Mouse (Mus musculus) heart, embryonic 13.5 days (tissue): ENCODE measurements around the gene Stim1. TPM values are rescaled to one million over a fixed set of nuclear protein-coding genes. Genes with fewer than 3 reads are reported as not detected.

Source experiments
- ATAC-seq: fragments of 200-750 bp; cut with Nextera tagmentation; 2 replicates; pipeline ENCODE4 v1.8.0; 2017; ENCODE audit warnings: moderate TSS enrichment; ENCODE audit not compliant: insufficient number of reproducible peaks, low FRiP score, low TSS enrichment; ENCODE audit errors: extremely low read depth
- H3K27ac ChIP-seq: fragments of 300-500 bp; sonication (generic); replicated peaks from 2 replicates; pipeline ENCODE4 v1.5.1; 2015; ENCODE audit warnings: moderate library complexity, mild to moderate bottlenecking, inconsistent platforms
- H3K27me3 ChIP-seq: fragments of 300-500 bp; sonication (generic); replicated peaks from 2 replicates; pipeline ENCODE4 v1.6.1; 2015; ENCODE audit warnings: mild to moderate bottlenecking, inconsistent platforms
- H3K36me3 ChIP-seq: fragments of 300-500 bp; sonication (generic); 2 replicates; pipeline ENCODE4 v1.6.1; 2015; ENCODE audit warnings: mild to moderate bottlenecking, inconsistent platforms
- H3K4me1 ChIP-seq: fragments of 300-500 bp; sonication (generic); 2 replicates; pipeline ENCODE4 v1.6.1; 2015; ENCODE audit warnings: inconsistent platforms
- H3K4me2 ChIP-seq: fragments of 300-500 bp; sonication (generic); 2 replicates; pipeline ENCODE4 v1.6.1; 2015; ENCODE audit warnings: inconsistent platforms, mild to moderate bottlenecking, moderate library complexity
- H3K4me3 ChIP-seq: fragments of 300-500 bp; sonication (generic); 2 replicates; pipeline ENCODE4 v1.5.1; 2015; ENCODE audit warnings: moderate library complexity, mild to moderate bottlenecking, inconsistent platforms
- H3K9ac ChIP-seq: fragments of 300-500 bp; sonication (generic); 2 replicates; pipeline ENCODE4 v1.6.1; 2015; ENCODE audit warnings: inconsistent platforms, mild to moderate bottlenecking, moderate library complexity
- H3K9me3 ChIP-seq: fragments of 300-500 bp; sonication (generic); 2 replicates; pipeline ENCODE4 v1.6.1; 2016; ENCODE audit warnings: inconsistent platforms
- WGBS: fragments of 180-500 bp; shearing (Covaris S2); methylation state at CpG from one replicate; pipeline ENCODE4 v1.1.7; 2015; ENCODE audit warnings: mixed read lengths; 5-methylcytosine and 5-hydroxymethylcytosine counted together
- polyA plus RNA-seq: library from polyadenylated mRNA; unstranded; fragments of >200 nt; fragmentation: Nextera tagmentation; extraction: Ambion mirVana; gene quantifications from 2 replicates; pipeline ENCODE4 v1.2.1, GENCODE M21; 2015

Gene Stim1
- polyA plus RNA-seq, 1 experiment from 2014 or later = 13.0 TPM

DNA sequence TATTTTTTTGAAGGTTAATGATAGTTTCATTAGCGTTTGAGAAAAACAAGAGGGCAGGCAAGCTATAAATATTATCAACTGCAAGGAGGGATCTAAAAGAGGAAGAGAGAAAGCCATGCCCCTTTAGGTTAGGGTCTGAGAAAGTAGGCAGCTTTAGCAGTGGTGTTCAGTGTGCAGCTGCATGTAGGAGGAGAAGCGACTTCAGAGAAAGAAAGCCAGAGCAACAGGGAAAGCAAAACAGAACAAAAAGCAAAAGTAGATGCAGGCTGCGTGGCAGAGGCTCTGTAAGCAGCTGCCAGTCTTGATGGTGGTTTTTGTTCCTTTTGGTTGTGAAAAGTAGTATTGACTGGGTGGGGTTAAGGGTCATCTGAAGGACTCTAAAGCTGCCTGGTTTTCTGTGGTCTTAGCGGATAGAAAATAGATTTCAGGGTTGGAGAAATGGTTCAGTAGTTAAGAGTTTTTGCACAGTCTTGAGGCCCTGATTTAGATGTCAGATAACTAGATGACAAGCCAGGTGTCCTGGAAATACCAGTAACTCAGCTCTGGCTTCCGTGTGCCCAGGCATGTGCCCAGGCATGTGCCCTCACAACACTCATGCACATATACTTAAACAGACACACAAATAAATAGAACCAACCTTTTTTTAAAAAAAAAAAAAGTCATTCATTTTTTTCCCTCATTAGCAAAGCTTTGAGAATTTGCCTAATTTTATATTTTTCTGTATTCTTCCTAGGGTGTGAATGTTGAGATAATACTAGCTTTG, 191.2 kb downstream of the Stim1 start:
- no peak for ATAC-seq
- H3K27ac ChIP-seq = no peak overlapping the region; the same call in 1 of the 2 replicates
- no peaks in the 10 kb centered on the region for H3K4me1 ChIP-seq
- H3K27me3 ChIP-seq = no peaks in the 10 kb centered on the region
- H3K36me3 ChIP-seq = peaks cover 98% of the 10 kb centered on the region
- no peaks in the 10 kb centered on the region for H3K9me3 ChIP-seq
- no peak overlapping the region for H3K9ac ChIP-seq
- no peak overlapping the region for H3K4me2 ChIP-seq
- 87% methylated on average over 5 of the region's 5 CpGs for WGBS
- H3K4me3 ChIP-seq = no peak overlapping the region

GRCm38 (mm10) chr7:102467566-102467965, 200.0 kb downstream of the Stim1 start:
- H3K27ac ChIP-seq = no peak overlapping the region
- no peaks in the 10 kb centered on the region for H3K27me3 ChIP-seq
- WGBS = 84% methylated on average over 8 of the region's 8 CpGs
- H3K9ac ChIP-seq = no peak overlapping the region
- ATAC-seq = no peak
- no peak overlapping the region for H3K4me3 ChIP-seq
- H3K4me1 ChIP-seq = 0 out of 2 replicates have a peak, but pooled peaks cover 2% of the 10 kb centered on the region
- peaks cover 90% of the 10 kb centered on the region for H3K36me3 ChIP-seq
- H3K9me3 ChIP-seq = no peaks in the 10 kb centered on the region
- H3K4me2 ChIP-seq = no peak overlapping the region

DNA sequence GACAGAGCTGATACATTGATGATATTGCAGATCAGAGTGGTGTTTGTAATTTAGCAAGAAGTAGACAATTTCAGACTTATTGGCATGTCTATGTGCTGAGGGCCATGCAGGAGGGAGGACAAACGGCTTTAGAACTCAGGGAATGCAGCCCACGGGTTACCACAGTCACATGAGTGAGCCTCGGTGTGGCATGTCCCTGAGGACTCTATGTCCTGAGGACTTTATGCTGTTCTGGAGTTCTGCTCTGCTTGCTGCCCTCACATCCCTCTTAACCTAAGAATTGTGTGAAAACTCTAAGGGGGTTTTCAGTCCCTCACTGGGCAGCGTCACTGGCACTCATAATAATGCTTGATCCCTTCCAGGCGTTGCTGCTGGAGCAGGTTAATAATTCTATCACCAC, 205.1 kb downstream of the Stim1 start:
- Histone ChIP-seq H3K27me3 (no peaks in the 10 kb centered on the region), H3K27ac (no peak overlapping the region), H3K4me1 (0 out of 2 replicates have a peak, but pooled peaks cover 6% of the 10 kb centered on the region), H3K9me3 (no peaks in the 10 kb centered on the region), H3K4me2 (no peak overlapping the region), H3K9ac (no peak overlapping the region), H3K4me3 (no peak overlapping the region), H3K36me3 (peaks cover 41% of the 10 kb centered on the region)
- ATAC-seq = no peak
- 37% methylated on average over 5 of the region's 5 CpGs for WGBS

DNA sequence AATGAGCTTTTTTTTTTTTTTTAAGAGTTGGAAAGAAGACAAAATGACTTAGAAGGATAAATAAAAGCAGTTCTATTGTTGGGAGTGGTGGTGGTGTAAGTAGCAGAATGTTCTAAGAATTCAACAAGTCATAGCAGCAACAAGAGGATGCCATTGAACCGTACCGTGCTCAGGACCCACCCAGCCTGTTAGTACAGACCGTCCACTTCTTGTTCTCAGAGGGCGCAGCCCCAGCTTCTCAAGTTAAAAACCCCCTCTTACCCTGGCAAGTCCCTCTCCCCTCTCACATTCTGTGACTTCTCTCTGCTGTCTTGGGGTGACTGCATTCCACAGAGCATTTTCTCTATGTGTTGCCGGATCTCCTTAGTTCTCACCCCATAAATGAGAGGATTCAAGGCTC, 209.0 kb downstream of the Stim1 start:
- H3K36me3 ChIP-seq = 0 out of 2 replicates have a peak, but pooled peaks cover 3% of the 10 kb centered on the region
- 91% methylated on average over 5 of the region's 5 CpGs for WGBS

DNA sequence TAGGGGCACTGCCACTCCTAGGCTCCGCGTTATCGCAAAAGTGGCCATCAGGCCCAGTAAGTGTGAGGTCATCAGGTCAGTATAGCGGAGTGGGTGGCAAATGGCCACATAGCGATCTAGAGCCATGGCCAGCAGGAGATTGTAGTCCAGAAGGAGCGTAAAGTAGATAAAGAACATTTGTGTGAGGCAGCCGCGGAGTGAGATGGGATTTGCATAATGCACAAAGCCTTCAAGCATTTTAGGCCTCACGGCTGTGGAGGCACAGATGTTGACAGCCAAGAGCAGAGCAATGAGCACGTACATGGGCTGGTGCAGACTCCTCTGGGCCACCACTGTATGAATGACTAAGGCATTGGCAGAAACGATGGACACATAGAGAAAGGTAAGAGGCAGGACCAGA, 209.8 kb downstream of the Stim1 start:
- no peak for ATAC-seq
- no peak overlapping the region for H3K4me3 ChIP-seq
- WGBS = 70% methylated on average over 11 of the region's 11 CpGs

More for the DNA sequence above, 209.0 kb downstream of the Stim1 start:
- Histone ChIP-seq H3K9ac (no peak overlapping the region), H3K9me3 (no peaks in the 10 kb centered on the region), H3K4me2 (no peak overlapping the region), H3K4me1 (peaks cover 27% of the 10 kb centered on the region), H3K27me3 (no peaks in the 10 kb centered on the region), H3K4me3 (no peak overlapping the region), H3K27ac (no peak overlapping the region)
- no peak for ATAC-seq

GRCm38 (mm10) chr7:102478425-102478824, 210.8 kb downstream of the Stim1 start:
- no peak overlapping the region for H3K4me3 ChIP-seq

More for the DNA sequence above, 209.8 kb downstream of the Stim1 start:
- no peaks in the 10 kb centered on the region for H3K27me3 ChIP-seq
- H3K9me3 ChIP-seq = no peaks in the 10 kb centered on the region
- H3K9ac ChIP-seq = no peak overlapping the region
- peaks cover 27% of the 10 kb centered on the region for H3K4me1 ChIP-seq
- H3K4me2 ChIP-seq = no peak overlapping the region
- H3K27ac ChIP-seq = no peak overlapping the region
- 0 out of 2 replicates have a peak, but pooled peaks cover 3% of the 10 kb centered on the region for H3K36me3 ChIP-seq

DNA sequence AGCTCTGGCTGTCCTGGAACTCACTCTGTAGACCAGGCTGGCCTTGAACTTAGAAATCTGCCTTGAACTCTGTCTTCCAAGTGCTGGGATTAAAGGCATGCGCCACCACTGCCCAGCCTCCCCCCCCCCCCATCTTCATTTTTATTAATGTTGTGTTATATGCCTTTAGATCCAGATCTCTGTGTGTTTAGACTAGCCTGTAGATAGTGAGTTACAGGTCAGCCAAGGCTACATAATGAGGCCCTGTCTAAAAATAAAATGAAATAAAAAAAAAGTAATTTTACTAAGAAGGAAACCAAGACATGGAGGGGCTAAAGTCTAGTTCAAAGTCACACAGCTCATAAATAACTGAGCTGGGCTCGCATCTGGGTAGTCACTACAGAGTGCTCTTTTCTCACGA, 211.3 kb downstream of the Stim1 start:
- H3K4me2 ChIP-seq = no peak overlapping the region
- no peaks in the 10 kb centered on the region for H3K27me3 ChIP-seq
- WGBS = 82% methylated on average over 3 of the region's 3 CpGs
- no peaks in the 10 kb centered on the region for H3K9me3 ChIP-seq
- no peak for ATAC-seq
- 0 out of 2 replicates have a peak, but pooled peaks cover 3% of the 10 kb centered on the region for H3K36me3 ChIP-seq
- no peak overlapping the region for H3K9ac ChIP-seq
- peaks cover 28% of the 10 kb centered on the region for H3K4me1 ChIP-seq
- no peak overlapping the region for H3K4me3 ChIP-seq
- H3K27ac ChIP-seq = no peak overlapping the region

More at GRCm38 (mm10) chr7:102478425-102478824, 210.8 kb downstream of the Stim1 start:
- 0 out of 2 replicates have a peak, but pooled peaks cover 3% of the 10 kb centered on the region for H3K36me3 ChIP-seq
- no peaks in the 10 kb centered on the region for H3K9me3 ChIP-seq
- H3K4me1 ChIP-seq = peaks cover 23% of the 10 kb centered on the region
- no peak overlapping the region for H3K9ac ChIP-seq
- no peak overlapping the region for H3K27ac ChIP-seq
- ATAC-seq = no peak
- H3K4me2 ChIP-seq = no peak overlapping the region
- no peaks in the 10 kb centered on the region for H3K27me3 ChIP-seq
- 78% methylated on average over 4 of the region's 4 CpGs for WGBS

DNA sequence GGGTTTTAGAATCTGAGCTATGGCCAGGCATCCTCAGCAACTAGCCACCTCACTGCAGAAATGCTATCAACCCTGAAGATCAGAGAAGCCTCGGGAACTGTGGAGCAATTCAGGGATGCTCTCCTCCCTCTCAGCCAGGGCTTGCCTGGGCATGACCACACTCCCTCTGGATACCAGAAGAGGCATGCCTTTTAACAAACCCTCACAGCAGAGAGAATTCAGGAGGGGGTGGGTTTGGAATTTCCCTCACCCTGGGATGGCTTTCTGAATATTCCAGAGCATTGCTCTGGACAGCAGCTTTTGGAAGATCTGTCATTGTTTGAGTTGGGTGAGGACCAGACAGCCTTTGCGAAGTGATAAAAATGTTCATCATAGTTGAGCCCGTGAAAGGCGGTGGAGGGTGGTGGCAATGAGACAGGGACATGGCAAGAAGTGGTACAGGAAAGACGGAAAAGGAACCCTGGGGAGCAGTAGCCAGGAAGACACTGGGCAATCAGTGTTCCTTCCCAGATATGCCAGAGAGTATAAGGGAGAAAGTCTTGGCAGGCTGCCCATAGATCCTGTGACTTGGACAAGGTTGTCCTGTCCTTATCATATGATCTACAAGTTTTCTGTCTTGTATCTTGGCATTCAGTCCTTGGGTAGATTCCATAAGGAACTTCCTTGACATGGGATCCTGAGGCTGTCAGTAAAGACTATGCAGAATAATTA, 211.9 kb downstream of the Stim1 start:
- Histone ChIP-seq H3K9ac (no peak overlapping the region), H3K4me2 (no peak overlapping the region), H3K4me1 (peaks cover 33% of the 10 kb centered on the region), H3K36me3 (0 out of 2 replicates have a peak, but pooled peaks cover 3% of the 10 kb centered on the region), H3K27me3 (no peaks in the 10 kb centered on the region), H3K4me3 (no peak overlapping the region), H3K9me3 (no peaks in the 10 kb centered on the region), H3K27ac (no peak overlapping the region)
- ATAC-seq = no peak
- WGBS = 41% methylated on average over 5 of the region's 5 CpGs

DNA sequence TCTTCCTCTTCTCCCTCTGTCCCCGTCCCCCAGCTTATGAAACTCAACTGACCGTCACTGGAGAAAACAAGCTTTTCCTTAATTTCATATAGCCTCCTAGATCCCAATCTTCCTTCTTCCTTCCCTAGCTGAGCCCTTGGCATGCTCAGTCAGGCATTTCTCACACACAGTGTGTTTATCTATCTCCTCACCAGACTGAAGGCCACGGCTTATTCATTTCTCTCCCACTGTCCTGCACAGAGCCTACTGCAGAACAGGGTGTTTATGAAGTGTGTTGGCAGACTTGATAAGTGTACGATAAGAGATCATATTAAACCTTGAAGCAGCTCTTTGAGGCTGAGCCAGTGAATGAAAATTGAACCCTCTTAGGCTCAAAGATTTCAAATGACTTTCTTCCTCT, 213.2 kb downstream of the Stim1 start:
- no peak for ATAC-seq
- H3K4me2 ChIP-seq = no peak overlapping the region
- H3K4me1 ChIP-seq = peaks cover 33% of the 10 kb centered on the region
- H3K36me3 ChIP-seq = no peaks in the 10 kb centered on the region
- no peak overlapping the region for H3K4me3 ChIP-seq
- no peak overlapping the region for H3K9ac ChIP-seq
- H3K27ac ChIP-seq = no peak overlapping the region; the same call in 1 of the 2 replicates
- no peaks in the 10 kb centered on the region for H3K9me3 ChIP-seq
- H3K27me3 ChIP-seq = no peaks in the 10 kb centered on the region
- 59% methylated on average over 4 of the region's 4 CpGs for WGBS

DNA sequence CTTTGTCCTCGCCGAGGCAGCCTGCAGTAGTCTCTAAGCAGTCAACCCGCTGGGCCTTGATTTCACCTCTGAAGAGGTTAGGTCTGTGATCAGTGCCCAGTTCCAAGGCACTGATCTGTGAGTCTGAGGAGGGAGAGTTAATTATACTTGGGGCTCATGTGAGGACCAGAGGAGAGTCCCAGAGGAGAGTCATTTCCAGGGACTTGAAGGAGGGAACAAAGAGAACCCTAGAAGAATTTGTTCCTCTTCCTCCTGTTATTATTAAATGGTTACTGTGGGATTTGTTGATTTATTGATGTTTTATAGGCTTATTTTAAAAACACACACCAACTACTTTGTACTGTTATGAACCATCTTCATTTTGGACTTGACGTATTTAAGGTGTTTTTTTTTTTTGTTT, 214.0 kb downstream of the Stim1 start, which contains the start of gene Olfr543:
Gene Olfr543 (minus strand): TSS at position 101 of the 400 bp plus-strand sequence.
- no peak within 1 kb of the TSS; the same call in 1 of the 2 replicates for H3K27ac ChIP-seq
- ATAC-seq = no peak
- WGBS = 90% methylated on average over 4 of the region's 4 CpGs

DNA sequence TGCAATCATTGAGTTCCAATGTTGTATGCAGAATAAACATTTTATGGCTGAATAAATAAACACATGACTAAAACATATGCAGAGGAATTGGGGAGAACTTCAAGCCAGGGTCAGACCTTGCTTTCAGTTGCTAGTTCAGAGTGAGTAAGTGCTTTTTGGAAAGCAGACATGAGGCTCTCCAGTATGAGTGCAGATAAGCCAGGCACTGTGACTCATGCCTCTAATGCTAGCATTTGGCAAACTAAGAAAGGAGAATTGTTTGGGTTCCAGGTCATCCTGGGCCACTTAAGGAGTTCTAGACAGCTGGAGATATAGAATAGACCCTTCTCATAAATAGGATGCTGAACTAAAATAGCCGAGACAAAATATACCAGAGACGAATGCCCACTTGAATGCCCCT, 216.1 kb downstream of the Stim1 start:
- Histone ChIP-seq H3K9me3 (no peaks in the 10 kb centered on the region), H3K27ac (0 out of 2 replicates have a peak overlapping the region, but pooled peaks have one; percentile 12), H3K27me3 (no peaks in the 10 kb centered on the region), H3K36me3 (no peaks in the 10 kb centered on the region), H3K4me1 (peaks cover 37% of the 10 kb centered on the region), H3K9ac (no peak overlapping the region), H3K4me2 (no peak overlapping the region), H3K4me3 (no peak overlapping the region)
- 38% methylated on average over 2 of the region's 2 CpGs for WGBS
- no peak for ATAC-seq

More for the DNA sequence above, 214.0 kb downstream of the Stim1 start, which contains the start of gene Olfr543:
- no peaks in the 10 kb centered on the region for H3K9me3 ChIP-seq
- no peaks in the 10 kb centered on the region for H3K27me3 ChIP-seq
- no peak within 1 kb of the TSS for H3K4me3 ChIP-seq
- H3K4me2 ChIP-seq = no peak within 1 kb of the TSS
- H3K4me1 ChIP-seq = peaks cover 33% of the 10 kb centered on the region
- H3K36me3 ChIP-seq = no peaks in the 10 kb centered on the region
- no peak within 1 kb of the TSS for H3K9ac ChIP-seq
